Mouse (Mus musculus) ovary, postnatal 36 days (tissue): ENCODE results near the gene Fam210b.

Source experiments
- DNase-seq: peaks from one replicate; pipeline ENCODE4 v3.0.0; 2022; ENCODE audit warnings: low spot score, mixed read lengths

The Fam210b gene

GRCm38 (mm10) chr2:172350773-172351172, 5.4 kb downstream of the Fam210b start:
- no peak for DNase-seq

- no peak for DNase-seq
Observed at GRCm38 (mm10) chr2:172353218-172353617, 7.9 kb downstream of the Fam210b start.

- no peak for DNase-seq
Observed at GRCm38 (mm10) chr2:172354761-172355160, 9.4 kb downstream of the Fam210b start.

GRCm38 (mm10) chr2:172355833-172356232, 10.5 kb downstream of the Fam210b start:
- DNase-seq = no peak

GRCm38 (mm10) chr2:172363176-172363575, 17.8 kb downstream of the Fam210b start:
- no peak for DNase-seq

- peak; percentile 92 for DNase-seq
Observed at GRCm38 (mm10) chr2:172370411-172371223, 25.3 kb downstream of the Fam210b start, which contains the start of the genes Aurka and Cstf1. Aurka (minus strand) TSS chr2:172370535. Cstf1 (plus strand) TSS chr2:172370681.

GRCm38 (mm10) chr2:172371258-172371657, 25.9 kb downstream of the Fam210b start:
- DNase-seq = no peak

- DNase-seq = no peak
Observed at GRCm38 (mm10) chr2:172376551-172376950, 31.2 kb downstream of the Fam210b start.

GRCm38 (mm10) chr2:172376999-172377515, 31.7 kb downstream of the Fam210b start:
- no peak for DNase-seq

- peak; percentile 38 for DNase-seq
Observed at GRCm38 (mm10) chr2:172378332-172378731, 33.0 kb downstream of the Fam210b start.

GRCm38 (mm10) chr2:172380513-172380912, 35.1 kb downstream of the Fam210b start:
- peak; percentile 44 for DNase-seq

- DNase-seq = no peak
Observed at GRCm38 (mm10) chr2:172381341-172381740, 36.0 kb downstream of the Fam210b start.

- DNase-seq = no peak
Observed at GRCm38 (mm10) chr2:172381898-172382297, 36.5 kb downstream of the Fam210b start.

- DNase-seq = no peak
Observed at GRCm38 (mm10) chr2:172384715-172385114, 39.4 kb downstream of the Fam210b start.

GRCm38 (mm10) chr2:172390341-172390740, 45.0 kb downstream of the Fam210b start:
- DNase-seq = no peak

GRCm38 (mm10) chr2:172392041-172392521, 46.7 kb downstream of the Fam210b start:
- no peak for DNase-seq

- DNase-seq = no peak
Observed at GRCm38 (mm10) chr2:172393391-172394051, 48.2 kb downstream of the Fam210b start, which contains the start of gene Cass4. Cass4 (plus strand) TSS chr2:172393794.

- DNase-seq = no peak
Observed at GRCm38 (mm10) chr2:172394052-172394392, 48.7 kb downstream of the Fam210b start.

GRCm38 (mm10) chr2:172394671-172395070, 49.3 kb downstream of the Fam210b start:
- DNase-seq = no peak

GRCm38 (mm10) chr2:172395961-172396360, 50.6 kb downstream of the Fam210b start:
- no peak for DNase-seq

GRCm38 (mm10) chr2:172399901-172400300, 54.5 kb downstream of the Fam210b start:
- no peak for DNase-seq

GRCm38 (mm10) chr2:172401116-172401825, 55.9 kb downstream of the Fam210b start:
- DNase-seq = no peak
